Mouse (Mus musculus) heart, embryonic 16.5 days (tissue): Measurements from ENCODE around the gene Gm15446. TPM values are rescaled to one million over a fixed set of nuclear protein-coding genes. Genes with fewer than 3 reads are reported as not detected.
"Not testable (repeated sequence)": the region's sequence is repeated elsewhere in the genome, so short reads cannot be mapped to it uniquely, and the experiment has no call there.

Experiments
- ATAC-seq: fragments of 200-750 bp; cut with Nextera tagmentation; replicated peaks from 2 replicates; pipeline ENCODE4 v1.8.0; 2017; ENCODE audit warnings: moderate number of reproducible peaks; ENCODE audit not compliant: insufficient read depth, low FRiP score; ENCODE audit errors: extremely low read depth
- H3K27ac ChIP-seq: fragments of 300-500 bp; sonication (generic); 2 replicates; pipeline ENCODE4 v1.5.1; 2014; ENCODE audit warnings: mild to moderate bottlenecking, low read length, control low read depth, moderate library complexity
- H3K27me3 ChIP-seq: fragments of 300-500 bp; sonication (generic); 2 replicates; pipeline ENCODE4 v1.6.1; 2014; ENCODE audit warnings: low read length, mixed read lengths; ENCODE audit not compliant: control insufficient read depth, insufficient read depth
- H3K36me3 ChIP-seq: fragments of 300-500 bp; sonication (generic); 2 replicates; pipeline ENCODE4 v1.6.1; 2014; ENCODE audit not compliant: control insufficient read depth, insufficient read depth
- H3K4me1 ChIP-seq: fragments of 300-500 bp; sonication (generic); 2 replicates; pipeline ENCODE4 v1.6.1; 2014; ENCODE audit warnings: low read length, mixed read lengths; ENCODE audit not compliant: control insufficient read depth, insufficient read depth
- H3K4me2 ChIP-seq: fragments of 300-500 bp; sonication (generic); 2 replicates; pipeline ENCODE4 v1.6.1; 2014; ENCODE audit warnings: low read depth, mild to moderate bottlenecking, control low read depth, low read length
- H3K4me3 ChIP-seq: fragments of 300-500 bp; sonication (generic); 2 replicates; pipeline ENCODE4 v1.5.1; 2014; ENCODE audit warnings: mild to moderate bottlenecking, control low read depth, low read length
- H3K9ac ChIP-seq: fragments of 300-500 bp; sonication (generic); 2 replicates; pipeline ENCODE4 v1.6.1; 2014; ENCODE audit warnings: low read length, control low read depth
- H3K9me3 ChIP-seq: fragments of 300-500 bp; sonication (generic); replicated peaks from 2 replicates; pipeline ENCODE4 v1.6.1; 2016; ENCODE audit warnings: low read length; ENCODE audit not compliant: control insufficient read depth
- WGBS: fragments of 180-500 bp; shearing (Covaris S2); extraction: QIAGEN DNeasy Blood & Tissue Kit; methylation state at CpG from one replicate; pipeline ENCODE4 v1.1.7; 2014; 5-methylcytosine and 5-hydroxymethylcytosine counted together
- polyA plus RNA-seq: library from polyadenylated mRNA; unstranded; fragments of >200 nt; fragmentation: Nextera tagmentation; extraction: Ambion mirVana; gene quantifications from 2 replicates; pipeline ENCODE4 v1.2.1, GENCODE M21; 2015

The Gm15446 gene
- polyA plus RNA-seq, result 0.27 and 0.39 TPM in 2 replicates

GRCm38 (mm10) chr5:109923261-109924071, at the start of gene Gm15446:
TSS of gene Gm15446 (plus strand) at chr5:109923400.
- Histone ChIP-seq H3K4me3 (peak within 1 kb of the TSS; percentile 68), H3K9ac (peak within 1 kb of the TSS; percentile 71), H3K4me2 (peak within 1 kb of the TSS; percentile 46)
- not testable (repeated sequence) for H3K27ac ChIP-seq, H3K36me3 ChIP-seq, H3K27me3 ChIP-seq, H3K4me1 ChIP-seq, H3K9me3 ChIP-seq
- WGBS, result under 1% methylated on average over 22 of the region's 22 CpGs
- ATAC-seq, result peak; percentile 100

- H3K27me3 ChIP-seq, H3K9me3 ChIP-seq, H3K4me1 ChIP-seq, ATAC-seq, H3K36me3 ChIP-seq, H3K27ac ChIP-seq: not testable (repeated sequence)
- Histone ChIP-seq H3K9ac (peak overlapping the region; percentile 71), H3K4me2 (peak overlapping the region; percentile 46), H3K4me3 (peak overlapping the region; percentile 68)
- WGBS, result 18% methylated on average over 2 of the region's 2 CpGs
Observed at GRCm38 (mm10) chr5:109924129-109924528, 929 bp downstream of the Gm15446 start.

- Histone ChIP-seq H3K27ac (no peak overlapping the region), H3K27me3 (no peaks in the 10 kb centered on the region), H3K9ac (no peak overlapping the region), H3K4me2 (no peak overlapping the region), H3K4me3 (no peak overlapping the region), H3K9me3 (no peaks in the 10 kb centered on the region), H3K4me1 (peaks cover 4% of the 10 kb centered on the region; the same call in 1 of the 2 replicates), H3K36me3 (no peaks in the 10 kb centered on the region)
- no peak for ATAC-seq
Observed at GRCm38 (mm10) chr5:109924936-109925335, 1.7 kb downstream of the Gm15446 start.

- H3K4me3 ChIP-seq, result no peak overlapping the region
- H3K4me1 ChIP-seq, result no peaks in the 10 kb centered on the region
- no peaks in the 10 kb centered on the region for H3K36me3 ChIP-seq
- H3K27me3 ChIP-seq, result no peaks in the 10 kb centered on the region
- ATAC-seq, result no peak
- H3K4me2 ChIP-seq, result no peak overlapping the region
- H3K9ac ChIP-seq, result no peak overlapping the region
- H3K27ac ChIP-seq, result no peak overlapping the region
- H3K9me3 ChIP-seq, result no peaks in the 10 kb centered on the region
- WGBS, result no CpG with 5 or more reads among the region's 1 CpGs
Observed at GRCm38 (mm10) chr5:109950281-109950680, 27.1 kb downstream of the Gm15446 start.

- H3K36me3 ChIP-seq, H3K4me3 ChIP-seq, H3K4me2 ChIP-seq, ATAC-seq, H3K9me3 ChIP-seq, H3K27ac ChIP-seq, H3K27me3 ChIP-seq, H3K4me1 ChIP-seq, H3K9ac ChIP-seq: not testable (repeated sequence)
- WGBS, result no CpG with 5 or more reads among the region's 2 CpGs
Observed at GRCm38 (mm10) chr5:109980743-109981142, 57.5 kb downstream of the Gm15446 start.

Other genes with a start within 250 kb of the Gm15446 start
- 0.79 and 1.1 TPM in 2 replicates for gene 5430403G16Rik, start 232.4 kb upstream of the Gm15446 start, polyA plus RNA-seq
- gene 4930522L14Rik, start 171.5 kb upstream of the Gm15446 start, polyA plus RNA-seq, result 5.1 and 5.3 TPM in 2 replicates
- gene Zfp932, start 73.1 kb downstream of the Gm15446 start, polyA plus RNA-seq, result 10.7 and 11.9 TPM in 2 replicates
- gene Gm17655, start 149.1 kb downstream of the Gm15446 start, polyA plus RNA-seq, result 3.5 and 3.7 TPM in 2 replicates
- gene Gm35315, start 171.0 kb downstream of the Gm15446 start, polyA plus RNA-seq, result 0.51 and 0.75 TPM in 2 replicates
- 0.90 and 1.2 TPM in 2 replicates for gene Plcxd1, start 176.6 kb downstream of the Gm15446 start, polyA plus RNA-seq
- gene Gtpbp6, start 184.8 kb downstream of the Gm15446 start, polyA plus RNA-seq, result 19.6 and 22.5 TPM in 2 replicates
- 2.0 and 2.7 TPM in 2 replicates for gene Zfp605, start 186.7 kb downstream of the Gm15446 start, polyA plus RNA-seq
- gene Chfr, start 212.4 kb downstream of the Gm15446 start, polyA plus RNA-seq, result 27.3 and 28.7 TPM in 2 replicates